Mouse (Mus musculus) gastrocnemius, adult 18-20 months (tissue): ENCODE results near the gene Hipk2. TPM values are rescaled to one million over a fixed set of nuclear protein-coding genes. Genes with fewer than 3 reads are reported as not detected.

Experiments used
- DNase-seq: peaks from one replicate; pipeline ENCODE4 v3.0.0; 2021; ENCODE audit warnings: low spot score
- total RNA-seq, 2 experiments: library from RNA; stranded (reverse); gene quantifications; 2 replicates each; pipeline ENCODE4 v1.2.3; 2021

Gene Hipk2
- total RNA-seq, 2 experiments from 2014 or later, result 74.6 to 99.1 TPM

- DNase-seq, result no peak
These were observed 30.0 kb upstream of the Hipk2 start for GRCm38 (mm10) chr6:38906005-38906404.

- DNase-seq, result no peak
These were observed 27.0 kb upstream of the Hipk2 start for GRCm38 (mm10) chr6:38902820-38903439.

DNA sequence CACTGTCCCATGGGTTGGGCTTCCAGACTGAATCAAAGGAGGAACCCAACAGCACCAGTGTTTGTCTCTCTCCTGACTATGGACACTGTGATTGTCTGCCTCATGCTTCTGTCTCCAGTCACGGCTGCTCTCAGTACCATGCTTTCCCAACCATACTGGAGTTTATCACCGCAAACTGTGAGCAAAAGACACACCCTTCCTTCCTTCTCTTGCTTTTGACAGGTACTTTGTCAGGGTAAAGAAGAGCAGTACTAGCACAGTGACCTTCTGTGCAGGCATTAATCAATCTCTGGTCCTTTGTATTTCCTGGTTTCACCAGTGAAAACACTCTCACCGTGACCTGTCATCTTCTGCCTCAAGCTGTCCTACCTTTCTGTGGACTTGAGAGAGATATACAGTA lies 25.7 kb upstream of the Hipk2 start:
- no peak for DNase-seq

- no peak for DNase-seq
These were observed 25.2 kb upstream of the Hipk2 start for GRCm38 (mm10) chr6:38901152-38901551.

DNA sequence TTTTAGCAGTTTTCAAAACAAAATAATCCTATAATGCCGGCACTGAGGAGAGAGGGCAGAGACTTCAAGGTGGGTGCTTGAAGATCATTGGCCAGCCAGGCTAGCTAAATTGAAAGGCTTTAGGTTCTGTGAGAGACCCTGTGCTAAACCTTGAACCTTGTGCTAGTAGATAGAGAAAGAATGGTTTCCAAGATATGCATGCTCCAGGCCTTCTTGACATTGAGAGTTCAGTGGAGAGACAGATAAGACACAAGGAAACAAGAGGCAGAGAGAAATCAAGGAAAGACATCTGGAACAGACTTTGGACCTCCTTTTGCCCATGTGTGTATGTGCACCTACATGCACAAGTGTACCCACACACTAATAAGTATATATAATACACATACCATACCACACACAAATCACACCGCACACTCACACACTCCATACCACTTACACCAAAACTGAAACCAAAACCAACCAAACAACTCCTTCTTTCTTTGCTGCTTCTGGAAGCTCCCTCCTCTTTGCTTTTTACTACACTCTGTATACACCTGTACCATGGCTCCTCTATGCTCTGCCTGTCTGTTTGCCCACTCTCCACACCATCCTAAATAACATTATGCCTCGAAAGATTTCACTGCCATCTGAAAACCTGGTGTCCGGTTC lies 24.6 kb upstream of the Hipk2 start:
- no peak for DNase-seq

DNA sequence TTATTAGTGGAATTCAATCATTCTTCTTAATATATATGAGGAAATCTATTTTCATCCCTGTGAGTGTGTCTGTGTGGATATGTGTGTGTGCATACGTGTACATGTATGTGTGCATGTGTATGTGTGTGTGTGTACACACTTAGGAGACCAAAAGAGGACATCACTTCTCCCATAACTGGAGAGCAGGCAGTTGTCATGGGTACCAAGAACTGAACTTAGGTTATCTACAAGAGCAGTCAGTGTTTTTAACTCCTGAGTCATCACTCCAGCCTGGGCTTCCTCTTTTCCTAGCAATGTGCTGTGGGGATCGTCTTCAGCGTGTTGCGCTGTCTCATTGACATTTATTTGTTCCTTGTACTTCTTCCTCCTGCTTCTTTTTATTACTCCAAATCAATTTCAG lies 24.1 kb upstream of the Hipk2 start:
- no peak for DNase-seq

DNA sequence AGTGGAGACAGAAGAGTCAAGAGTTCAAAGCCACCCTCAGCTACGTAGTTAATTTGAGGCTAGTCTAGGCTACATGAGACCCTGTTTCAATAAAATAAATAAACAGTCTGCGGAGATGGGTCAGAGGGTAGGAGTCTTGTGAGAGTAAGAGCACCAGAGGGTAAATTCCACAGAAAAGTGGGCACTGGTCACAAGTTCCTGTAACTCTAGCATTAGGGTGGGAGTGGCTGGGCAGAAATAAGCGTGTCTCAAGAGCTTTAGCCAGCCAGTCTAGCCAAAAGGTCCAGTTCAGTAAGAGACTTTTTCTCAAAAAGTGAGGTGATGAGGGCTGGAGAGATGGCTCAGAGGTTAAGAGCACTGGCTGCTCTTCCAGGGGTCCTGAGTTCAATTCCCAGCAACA lies 17.6 kb upstream of the Hipk2 start:
- DNase-seq, result no peak

DNA sequence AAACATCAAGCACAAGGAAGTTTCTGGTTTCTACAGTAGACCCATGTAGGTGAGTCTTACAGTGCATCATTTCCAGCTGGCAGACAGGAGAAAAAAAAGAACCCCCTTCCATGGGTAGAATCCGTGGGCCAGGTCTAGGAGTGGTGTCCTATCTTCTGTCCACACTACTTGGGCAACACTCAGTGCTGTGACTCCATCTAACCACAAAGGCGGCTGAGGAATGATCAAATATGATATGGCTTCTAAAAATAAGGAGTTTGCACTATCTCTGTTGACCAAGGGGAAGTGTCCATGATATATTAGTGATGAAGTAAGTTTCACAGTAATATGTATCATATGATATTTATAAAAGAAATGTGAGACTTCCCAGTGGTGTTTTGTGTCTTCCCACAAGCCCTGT lies 16.1 kb upstream of the Hipk2 start:
- no peak for DNase-seq

- no peak for DNase-seq
These were observed 13.2 kb upstream of the Hipk2 start for GRCm38 (mm10) chr6:38889156-38889555.

- DNase-seq, result no peak
These were observed 11.5 kb upstream of the Hipk2 start for GRCm38 (mm10) chr6:38887436-38887835.

GRCm38 (mm10) chr6:38885132-38885531 lies 9.2 kb upstream of the Hipk2 start:
- DNase-seq, result no peak

DNA sequence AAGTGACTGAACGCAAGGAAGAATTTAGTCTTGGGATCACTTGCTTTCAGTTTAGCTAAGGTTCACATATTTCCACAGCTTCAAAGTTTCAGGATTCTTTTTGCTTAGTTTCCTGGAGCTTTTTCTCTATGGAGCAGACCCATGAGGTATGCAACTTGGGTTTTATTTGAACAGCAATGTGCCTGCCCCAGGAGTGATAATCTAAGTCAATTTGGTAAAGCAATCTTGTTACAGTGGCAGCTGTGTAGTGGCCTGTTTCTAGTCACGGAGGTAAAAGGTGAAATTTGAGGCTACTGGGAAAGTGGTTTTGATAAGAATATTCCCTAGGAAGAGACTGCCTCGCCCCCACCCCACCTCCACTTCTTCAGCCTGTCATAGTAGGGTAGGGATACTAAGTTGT lies 8.5 kb upstream of the Hipk2 start:
- no peak for DNase-seq

GRCm38 (mm10) chr6:38882728-38883171 lies 6.8 kb upstream of the Hipk2 start:
- no peak for DNase-seq

DNA sequence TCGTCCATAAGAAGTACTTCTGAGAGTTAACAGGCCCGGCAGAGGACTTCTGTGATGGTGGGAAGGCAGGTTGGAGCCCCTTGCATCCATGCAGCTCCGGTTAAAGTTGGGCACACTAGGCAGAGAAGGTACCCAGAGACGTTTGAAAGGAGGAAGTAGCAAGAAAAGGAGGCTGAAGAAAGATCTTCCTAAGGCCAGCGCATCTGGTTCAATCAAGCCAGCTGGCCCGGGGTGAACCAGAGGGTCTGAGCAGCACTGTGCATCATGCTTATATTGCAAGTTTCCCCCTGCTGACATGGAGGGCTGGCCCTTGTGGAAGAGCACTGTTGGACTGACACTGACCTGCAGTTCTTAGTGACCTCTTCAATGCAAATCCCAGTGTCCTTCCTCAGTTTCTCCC lies 6.0 kb upstream of the Hipk2 start:
- no peak for DNase-seq

- DNase-seq, result no peak
These were observed 5.5 kb upstream of the Hipk2 start for GRCm38 (mm10) chr6:38881468-38881867.

DNA sequence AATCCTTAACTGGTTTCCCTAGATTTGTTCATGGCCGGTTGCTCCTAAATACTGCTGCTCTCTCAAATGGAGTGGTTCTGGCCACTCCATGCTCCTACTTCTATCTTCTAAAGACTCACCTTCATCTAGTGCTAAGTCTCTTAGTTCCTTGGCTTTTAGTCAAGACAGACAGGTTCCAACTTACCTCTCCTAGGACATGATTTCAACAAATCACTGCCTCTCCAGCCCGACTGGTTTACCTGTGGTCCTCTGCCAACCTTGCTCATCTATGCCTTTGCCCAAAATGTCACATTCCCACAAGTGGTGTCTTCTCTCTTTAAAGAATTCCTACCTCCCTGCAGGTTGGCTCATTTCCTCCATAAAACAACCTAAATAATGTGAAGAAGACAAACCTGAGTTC lies 1.7 kb upstream of the Hipk2 start:
- no peak for DNase-seq

DNA sequence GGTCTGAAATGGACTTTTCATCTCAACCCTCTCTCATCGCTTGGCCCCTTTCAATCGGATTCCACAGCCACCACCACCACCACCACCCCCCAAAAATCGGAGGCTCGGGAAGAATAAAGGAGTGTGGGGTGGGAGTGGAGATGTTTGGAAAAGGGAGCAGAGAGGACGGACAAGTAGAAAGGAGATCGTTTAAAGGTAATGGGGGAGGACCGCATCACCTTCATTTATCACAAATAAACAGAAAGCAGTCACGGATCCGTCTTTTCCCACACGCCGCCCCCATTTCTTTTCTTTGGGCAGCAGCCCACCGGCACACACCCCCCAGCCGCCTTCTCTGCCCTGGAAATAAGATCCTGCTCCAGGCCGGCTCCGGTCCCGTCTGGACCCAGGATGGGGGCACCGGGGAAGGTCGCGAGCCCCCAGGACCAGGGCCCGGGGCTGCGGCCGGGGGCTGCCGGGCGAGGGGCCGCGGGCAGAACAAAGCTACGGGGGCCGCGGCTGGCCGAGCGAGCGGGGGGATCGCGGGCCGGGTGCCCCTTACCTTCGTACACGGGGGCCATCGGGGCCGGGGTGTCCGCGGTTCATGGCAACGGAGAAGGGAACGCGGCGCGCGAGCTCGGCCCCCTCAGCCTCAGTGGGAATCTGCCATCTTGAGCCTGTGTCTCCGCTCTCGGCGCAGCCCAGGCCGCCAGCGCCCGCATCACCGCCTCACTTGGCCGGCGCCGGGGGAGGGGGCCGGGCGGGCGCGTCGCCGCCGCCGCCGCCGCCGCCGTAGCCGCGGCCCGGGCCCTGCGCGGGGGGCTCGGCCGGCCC lies 501 bp downstream of the Hipk2 start, which contains the start of gene Tbxas1:
Gene Tbxas1, plus strand, starts transcription at position 147 of the 813 bp plus-strand sequence.
- DNase-seq, result peak; percentile 36

DNA sequence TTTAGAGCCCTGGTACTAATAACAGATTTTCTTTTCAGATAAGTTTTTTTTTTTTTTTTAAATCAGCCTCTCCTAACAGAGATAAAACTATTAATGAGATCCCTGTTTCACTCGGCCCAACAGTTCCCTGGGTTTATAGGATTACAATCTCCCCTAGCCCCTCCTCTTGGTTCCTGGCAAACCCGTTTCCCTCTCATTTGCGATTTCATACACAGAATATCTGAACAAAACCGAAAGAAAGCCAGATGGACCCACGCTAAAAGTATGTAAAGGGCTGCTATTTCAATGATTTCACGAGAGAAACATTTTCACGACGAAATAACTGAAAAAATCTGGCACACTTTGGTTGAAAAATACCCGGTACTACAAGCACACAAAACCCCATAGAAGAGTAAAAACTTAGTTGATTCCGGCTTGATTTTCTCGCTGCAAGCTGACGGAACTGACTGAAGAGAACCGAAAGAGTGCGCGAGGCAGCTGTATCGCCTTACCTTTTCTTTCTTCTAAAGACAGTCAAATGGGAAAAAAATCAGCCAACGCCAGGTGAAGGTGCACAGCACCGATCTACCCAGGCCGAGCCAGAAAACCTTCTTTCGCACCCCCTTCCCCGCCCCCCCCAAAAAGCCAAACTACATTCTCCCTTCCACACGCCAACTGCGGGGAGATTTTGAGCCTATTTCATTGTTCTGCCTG lies 1.3 kb downstream of the Hipk2 start:
- no peak for DNase-seq

DNA sequence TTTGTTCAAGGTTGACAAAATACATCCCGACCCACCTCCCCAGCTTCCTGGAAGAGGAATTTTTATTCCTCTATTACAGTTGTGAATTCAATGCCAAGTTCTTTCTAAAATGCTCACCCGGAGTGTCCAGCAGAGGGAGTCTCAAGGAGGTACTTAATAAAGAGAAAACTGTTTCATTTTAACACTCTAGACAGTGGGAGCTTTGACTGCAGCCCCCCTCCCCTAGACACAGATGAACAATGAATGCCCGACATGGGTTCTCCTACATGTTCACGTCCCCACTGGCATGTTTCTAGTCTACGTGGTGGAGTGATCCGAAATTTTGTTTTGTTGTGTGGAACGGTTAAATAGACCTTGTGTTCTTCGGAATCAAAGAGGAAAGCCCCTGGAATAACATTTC lies 1.9 kb downstream of the Hipk2 start:
- DNase-seq, result peak; percentile 69

- no peak for DNase-seq
These were observed 2.6 kb downstream of the Hipk2 start for GRCm38 (mm10) chr6:38873316-38873715.

GRCm38 (mm10) chr6:38871051-38871450 lies 4.9 kb downstream of the Hipk2 start:
- no peak for DNase-seq

DNA sequence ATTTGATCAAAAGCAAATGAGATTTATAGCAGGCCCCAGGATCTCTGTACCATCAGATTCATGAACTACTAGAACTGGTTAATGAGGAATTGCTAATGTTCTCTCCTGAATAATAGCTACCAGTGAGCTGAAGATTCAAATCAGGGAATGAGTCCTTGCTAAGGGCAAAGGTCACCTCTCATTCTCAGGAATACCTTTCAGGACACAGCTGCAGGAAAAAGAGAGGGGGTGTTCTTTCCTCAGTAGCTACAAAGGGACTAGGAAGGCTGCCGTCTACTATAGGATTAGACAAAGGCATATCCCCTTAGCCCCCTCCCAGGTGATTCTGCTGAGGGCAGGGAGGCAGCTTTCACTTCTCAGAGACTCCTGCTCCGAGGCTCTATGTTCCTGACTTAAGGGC lies 5.9 kb downstream of the Hipk2 start:
- DNase-seq, result no peak
